Mouse (Mus musculus) lung, postnatal 36 days (tissue): Measurements from ENCODE around the gene Olfr1016.

Experiments
- DNase-seq: peaks from one replicate; pipeline ENCODE4 v3.0.0; 2022; ENCODE audit warnings: mixed read lengths

Olfr1016 gene

GRCm38 (mm10) chr2:85802444-85802843, at the start of gene Olfr1016:
TSS of gene Olfr1016 (minus strand) at chr2:85802544.
- DNase-seq: no peak

- no peak for DNase-seq
Measured at GRCm38 (mm10) chr2:85846730-85847129, 44.4 kb upstream of the Olfr1016 start, which contains the start of gene Olfr1020. TSS of gene Olfr1020 (plus strand) at chr2:85847030.

GRCm38 (mm10) chr2:85845383-85845782, 43.0 kb upstream of the Olfr1016 start, which contains the start of gene Olfr1019:
TSS of gene Olfr1019 (minus strand) at chr2:85845483.
- DNase-seq: no peak

GRCm38 (mm10) chr2:85818179-85818578, 15.8 kb upstream of the Olfr1016 start, which contains the start of gene Olfr1018:
TSS of gene Olfr1018 (plus strand) at chr2:85818479.
- no peak for DNase-seq

GRCm38 (mm10) chr2:85804501-85804900, 2.2 kb upstream of the Olfr1016 start:
- DNase-seq: no peak

GRCm38 (mm10) chr2:85792331-85792730, 10.0 kb downstream of the Olfr1016 start:
- no peak for DNase-seq

GRCm38 (mm10) chr2:85781717-85782116, 20.6 kb downstream of the Olfr1016 start, which contains the start of gene Olfr1015:
TSS of gene Olfr1015 (plus strand) at chr2:85782017.
- DNase-seq: no peak

GRCm38 (mm10) chr2:85772413-85772812, 29.9 kb downstream of the Olfr1016 start, which contains the start of gene Olfr1014:
TSS of gene Olfr1014 (plus strand) at chr2:85772713.
- no peak for DNase-seq

GRCm38 (mm10) chr2:85766798-85767197, 35.5 kb downstream of the Olfr1016 start, which contains the start of gene Olfr1013:
TSS of gene Olfr1013 (plus strand) at chr2:85767098.
- no peak for DNase-seq

GRCm38 (mm10) chr2:85762666-85763065, 39.7 kb downstream of the Olfr1016 start, which contains the start of gene Olfr1012:
TSS of gene Olfr1012 (minus strand) at chr2:85762766.
- DNase-seq: no peak

- no peak for DNase-seq
Measured at GRCm38 (mm10) chr2:85753822-85754221, 48.5 kb downstream of the Olfr1016 start.
